ENCODE assay signal across 8 mouse cellular contexts in the genomic region with DNA sequence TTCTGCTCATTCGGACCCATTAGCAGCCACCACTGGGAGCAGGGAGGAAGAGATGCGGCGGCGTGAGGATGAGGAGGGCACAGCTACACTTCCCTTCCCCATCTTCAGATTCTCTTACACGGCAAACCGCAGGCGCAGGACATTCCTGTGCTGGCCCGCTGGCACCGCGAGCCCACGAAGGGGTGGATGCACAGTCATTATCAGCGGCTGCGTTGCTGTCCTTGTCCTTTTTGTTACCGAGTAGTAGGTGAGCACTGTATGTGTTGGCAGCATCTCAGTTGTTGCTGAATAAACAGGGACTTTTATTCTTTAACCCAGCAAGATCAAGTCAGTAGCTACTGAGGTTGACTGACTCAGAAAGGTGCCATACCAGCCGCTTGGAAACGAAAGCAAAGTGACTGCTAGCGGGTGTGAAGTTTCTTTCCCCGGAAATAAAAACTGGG. TPM values are rescaled to one million over a fixed set of nuclear protein-coding genes. Genes with fewer than 3 reads are reported as not detected.
DNase-seq lines count a peak whose midpoint lies in the region; ATAC-seq and TF ChIP-seq lines count a peak whose summit lies in the region.

No protein-coding gene starts in this region.

- ATAC-seq in frontal cortex, adult (ENCODE audit: low TSS enrichment): peak; percentile 63
- ATAC-seq in hindbrain, embryonic 16.5 days: no peak
- no peak for ATAC-seq in liver, embryonic 16.5 days (ENCODE audit: low read depth)

- WGBS in embryonic facial prominence, embryonic 10.5 days: 47% methylated on average over 18 of the region's 18 CpGs
- 58% methylated on average over 18 of the region's 18 CpGs for WGBS in hindbrain, embryonic 16.5 days
- WGBS in liver, embryonic 16.5 days (ENCODE audit: insufficient replicate concordance): 12% methylated on average over 18 of the region's 18 CpGs
- 17% methylated on average over 18 of the region's 18 CpGs for WGBS in small intestine, adult 2 months

- no peak for TF ChIP-seq CTCF in small intestine, adult 2 months (IDR thresholded peaks at IDR 0.05; ENCODE audit: extremely low read depth, insufficient read length, insufficient replicate concordance, low read depth, low read length)

- H3K4me2 ChIP-seq in hindbrain, embryonic 16.5 days (ENCODE audit: low read length): peak overlapping the region; percentile 50
- peak overlapping the region; percentile 42 for H3K4me2 ChIP-seq in liver, embryonic 16.5 days (ENCODE audit: low read depth, low read length)

- H3K27ac ChIP-seq in embryonic facial prominence, embryonic 10.5 days (replicated peaks): no peak overlapping the region
- no peak overlapping the region for H3K27ac ChIP-seq in hindbrain, embryonic 16.5 days (ENCODE audit: low read depth, low read length)
- no peak overlapping the region for H3K27ac ChIP-seq in liver, embryonic 16.5 days (ENCODE audit: low read length)
- H3K27ac ChIP-seq in small intestine, adult 2 months (ENCODE audit: insufficient read depth, low read depth, low read length): peak overlapping the region; percentile 61

- TF ChIP-seq POLR2A in small intestine, adult 2 months (IDR thresholded peaks at IDR 0.05; ENCODE audit: low read depth, low read length): no peak

- H3K9me3 ChIP-seq in embryonic facial prominence, embryonic 10.5 days: no peaks in the 10 kb centered on the region
- no peaks in the 10 kb centered on the region for H3K9me3 ChIP-seq in hindbrain, embryonic 16.5 days (ENCODE audit: control insufficient read depth, low read length)
- H3K9me3 ChIP-seq in liver, embryonic 16.5 days (replicated peaks; ENCODE audit: control insufficient read depth, low read length): no peaks in the 10 kb centered on the region

- H3K36me3 ChIP-seq in embryonic facial prominence, embryonic 10.5 days (replicated peaks): no peaks in the 10 kb centered on the region
- H3K36me3 ChIP-seq in hindbrain, embryonic 16.5 days (ENCODE audit: control insufficient read depth, insufficient read depth, low read length): no peaks in the 10 kb centered on the region
- H3K36me3 ChIP-seq in liver, embryonic 16.5 days (ENCODE audit: control insufficient read depth, insufficient read depth): no peaks in the 10 kb centered on the region
- no peaks in the 10 kb centered on the region for H3K36me3 ChIP-seq in small intestine, adult 2 months (ENCODE audit: control insufficient read depth, insufficient read depth, low read length)

- H3K9ac ChIP-seq in hindbrain, embryonic 16.5 days (ENCODE audit: low read depth, low read length): no peak overlapping the region
- H3K9ac ChIP-seq in liver, embryonic 16.5 days (ENCODE audit: low read depth, low read length): no peak overlapping the region

- peak overlapping the region; percentile 23 for H3K4me3 ChIP-seq in embryonic facial prominence, embryonic 10.5 days
- peak overlapping the region; percentile 23 for H3K4me3 ChIP-seq in hindbrain, embryonic 16.5 days (ENCODE audit: low read length)
- peak overlapping the region; percentile 33 for H3K4me3 ChIP-seq in liver, embryonic 16.5 days (ENCODE audit: low read depth, low read length)
- H3K4me3 ChIP-seq in small intestine, adult 2 months (ENCODE audit: low read depth, low read length): peak overlapping the region; percentile 55

- H3K27me3 ChIP-seq in embryonic facial prominence, embryonic 10.5 days (replicated peaks; ENCODE audit: low read depth, poor library complexity, severe bottlenecking): no peaks in the 10 kb centered on the region
- no peaks in the 10 kb centered on the region for H3K27me3 ChIP-seq in hindbrain, embryonic 16.5 days (replicated peaks; ENCODE audit: control insufficient read depth, insufficient read depth, low read length)
- no peaks in the 10 kb centered on the region; the same call in 1 of the 2 replicates for H3K27me3 ChIP-seq in liver, embryonic 16.5 days (ENCODE audit: control insufficient read depth, insufficient read depth, low read depth, low read length)
- no peaks in the 10 kb centered on the region for H3K27me3 ChIP-seq in small intestine, adult 2 months (ENCODE audit: control insufficient read depth, insufficient read depth, low read length)

- no peaks in the 10 kb centered on the region for H3K4me1 ChIP-seq in embryonic facial prominence, embryonic 10.5 days
- no peaks in the 10 kb centered on the region for H3K4me1 ChIP-seq in hindbrain, embryonic 16.5 days (ENCODE audit: control insufficient read depth, insufficient read depth, low read depth, low read length)
- no peaks in the 10 kb centered on the region; the same call in none of the 2 replicates for H3K4me1 ChIP-seq in liver, embryonic 16.5 days (ENCODE audit: control insufficient read depth, low read depth, low read length)
- H3K4me1 ChIP-seq in small intestine, adult 2 months (ENCODE audit: control insufficient read depth, insufficient read depth, insufficient read length, low read length): no peaks in the 10 kb centered on the region

- DNase-seq in frontal cortex, postnatal 14 days (ENCODE audit: low spot score in 2 of 2): no peak
- DNase-seq in embryonic facial prominence, embryonic 10.5 days (ENCODE audit: low spot score): no peak
- DNase-seq in layer of hippocampus, postnatal 10 days (ENCODE audit: low spot score in 2 of 2): no peak
- no peak for DNase-seq in testis, postnatal 10 days (ENCODE audit: low spot score)

RNA-seq across cellular contexts. Expression of a gene that starts 13.8 kb away (rescaled TPM):
- polyA plus RNA-seq in embryonic facial prominence, embryonic 10.5 days (2016; fragmentation: Nextera tagmentation; extraction: Ambion mirVana): 772 and 811 TPM in 2 replicates
- polyA plus RNA-seq in hindbrain, embryonic 16.5 days (2015; fragmentation: Nextera tagmentation; extraction: Ambion mirVana): 474 and 502 TPM in 2 replicates
- 206 and 246 TPM in 2 replicates for polyA plus RNA-seq in liver, embryonic 16.5 days (2015; fragmentation: Nextera tagmentation; extraction: Ambion mirVana)
- 0.23 and 0.25 TPM in 2 replicates for polyA plus RNA-seq in small intestine, adult 2 months (2012; rRNA removed)
- 100 to 1,000 TPM; 338 to 348 TPM for total RNA-seq in layer of hippocampus, postnatal 10 days (2021)

Comparison
In these comparisons a context has a peak if more than half of its experiments do, and no peak if none do; other contexts are left out.
1. RNA of a gene that starts 13.8 kb away (polyA plus RNA-seq): 772 to 811 TPM in embryonic facial prominence, embryonic 10.5 days, 474 to 502 TPM in hindbrain, embryonic 16.5 days and 206 to 246 TPM in liver, embryonic 16.5 days; 0.23 to 0.25 TPM in small intestine, adult 2 months; every median in the first group is over 100 times any median in the second.
2. Peak in every context shown above with its lines, with median percentiles within 50 percentile points of each other: H3K4me3 ChIP-seq.